9 mouse cellular contexts compared by ENCODE assay signal in the genomic region with DNA sequence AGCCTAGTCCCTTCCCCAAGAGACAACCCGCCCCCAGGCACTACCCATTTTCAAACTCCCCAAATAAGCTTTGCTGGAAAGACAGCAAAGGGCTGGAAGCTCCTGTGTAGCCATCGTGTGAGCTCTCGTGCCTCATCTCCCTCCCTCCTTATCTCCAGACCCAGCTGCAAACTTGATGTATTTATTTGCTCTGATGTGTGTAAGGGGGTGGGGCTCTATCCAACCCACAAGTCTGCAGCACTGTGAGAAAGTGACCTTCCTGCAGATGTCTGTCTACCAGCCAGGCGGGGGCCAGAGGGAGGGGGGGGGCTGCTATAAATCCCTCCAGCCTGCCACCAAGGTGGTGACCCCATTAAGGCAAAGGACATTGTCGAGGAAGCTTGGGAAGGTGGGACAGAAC. TPM values are rescaled to one million over a fixed set of nuclear protein-coding genes. Genes with fewer than 3 reads are reported as not detected.
A peak's percentile ranks its signal among the peaks of the same experiment; 100 is the strongest.
DNase-seq lines count a peak whose midpoint lies in the region; ATAC-seq and TF ChIP-seq lines count a peak whose summit lies in the region.
"Had no signal": no experiment of that assay in that cellular context is flagged by ENCODE, and none has a peak within 500 bp of the region (broad histone marks: within the 10 kb centered on the region; RNA-seq: fewer than 3 reads in every experiment).

No protein-coding gene starts in this region.

- no peak overlapping the region for H3K4me3 ChIP-seq in forebrain, embryonic 11.5 days (ENCODE audit: low read depth, low read length)
- no peak overlapping the region for H3K4me3 ChIP-seq in forebrain, embryonic 10.5 days
- no peak overlapping the region for H3K4me3 ChIP-seq in midbrain, embryonic 15.5 days
- no peak overlapping the region for H3K4me3 ChIP-seq in midbrain, postnatal 0 days (ENCODE audit: low read depth, low read length)
- peak overlapping the region; percentile 39 for H3K4me3 ChIP-seq in liver, embryonic 15.5 days (replicated peaks)
- no peak overlapping the region for H3K4me3 ChIP-seq in limb, embryonic 10.5 days

- no peak for ATAC-seq in forebrain, embryonic 11.5 days (replicated peaks; ENCODE audit: low FRiP score)
- ATAC-seq in midbrain, embryonic 15.5 days (replicated peaks) = no peak
- ATAC-seq in midbrain, postnatal 0 days (ENCODE audit: low FRiP score) = no peak
- ATAC-seq in erythroid progenitor cell, adult 5-6 weeks (replicated peaks; ENCODE audit: low FRiP score, poor library complexity, severe bottlenecking) = peak; percentile 90
- peak; percentile 95 for ATAC-seq in liver, embryonic 15.5 days (ENCODE audit: insufficient read depth)

- no peak overlapping the region for H3K9ac ChIP-seq in forebrain, embryonic 11.5 days (ENCODE audit: low read length)
- H3K9ac ChIP-seq in midbrain, embryonic 15.5 days = no peak overlapping the region
- H3K9ac ChIP-seq in midbrain, postnatal 0 days (replicated peaks; ENCODE audit: low read length, poor library complexity, severe bottlenecking) = no peak overlapping the region
- H3K9ac ChIP-seq in liver, embryonic 15.5 days = peak overlapping the region; percentile 28

- DNase-seq in forebrain, embryonic 11.5 days (ENCODE audit: low spot score) = peak; percentile 41
- no peak for DNase-seq in forebrain, embryonic 10.5 days (ENCODE audit: extremely low spot score, low spot score)
- DNase-seq in midbrain, postnatal 0 days (ENCODE audit: low spot score) = no peak
- no peak for DNase-seq in limb, embryonic 10.5 days (ENCODE audit: low spot score)
- no peak for DNase-seq in adrenal gland, postnatal 4 days (ENCODE audit: low spot score in 2 of 2)
- DNase-seq: right cerebral cortex, postnatal 14 days had no signal

- no peaks in the 10 kb centered on the region for H3K36me3 ChIP-seq in forebrain, embryonic 11.5 days (ENCODE audit: control insufficient read depth, insufficient read depth, low read length)
- no peaks in the 10 kb centered on the region for H3K36me3 ChIP-seq in forebrain, embryonic 10.5 days (replicated peaks)
- H3K36me3 ChIP-seq in midbrain, embryonic 15.5 days (replicated peaks) = no peaks in the 10 kb centered on the region
- H3K36me3 ChIP-seq in midbrain, postnatal 0 days (ENCODE audit: insufficient read depth, low read length) = no peaks in the 10 kb centered on the region
- H3K36me3 ChIP-seq in liver, embryonic 15.5 days (replicated peaks) = peaks cover 4% of the 10 kb centered on the region
- peaks cover 2% of the 10 kb centered on the region for H3K36me3 ChIP-seq in limb, embryonic 10.5 days

- no peak overlapping the region for H3K4me2 ChIP-seq in forebrain, embryonic 11.5 days (ENCODE audit: low read depth, low read length, severe bottlenecking)
- no peak overlapping the region for H3K4me2 ChIP-seq in midbrain, embryonic 15.5 days
- no peak overlapping the region for H3K4me2 ChIP-seq in midbrain, postnatal 0 days (ENCODE audit: low read depth, low read length, poor library complexity, severe bottlenecking)
- H3K4me2 ChIP-seq in liver, embryonic 15.5 days = peak overlapping the region; percentile 75

- TF ChIP-seq CTCF in midbrain, postnatal 0 days (IDR thresholded peaks at IDR 0.05) = no peak

- H3K27ac ChIP-seq in forebrain, embryonic 11.5 days (ENCODE audit: low read depth, low read length) = no peak overlapping the region
- no peak overlapping the region for H3K27ac ChIP-seq in forebrain, embryonic 10.5 days
- H3K27ac ChIP-seq in midbrain, embryonic 15.5 days = 0 out of 2 replicates have a peak overlapping the region, but pooled peaks have one; percentile 14
- no peak overlapping the region for H3K27ac ChIP-seq in midbrain, postnatal 0 days (ENCODE audit: low read depth, low read length)
- H3K27ac ChIP-seq in liver, embryonic 15.5 days (replicated peaks) = peak overlapping the region; percentile 91
- no peak overlapping the region for H3K27ac ChIP-seq in limb, embryonic 10.5 days

- H3K27me3 ChIP-seq in forebrain, embryonic 11.5 days (ENCODE audit: control insufficient read depth, insufficient read depth, low read length) = no peaks in the 10 kb centered on the region
- H3K27me3 ChIP-seq in forebrain, embryonic 10.5 days (ENCODE audit: poor library complexity, severe bottlenecking) = peaks cover 9% of the 10 kb centered on the region; the same call in 1 of the 2 replicates
- no peaks in the 10 kb centered on the region for H3K27me3 ChIP-seq in midbrain, embryonic 15.5 days (replicated peaks)
- H3K27me3 ChIP-seq in midbrain, postnatal 0 days (ENCODE audit: insufficient read depth, low read length) = no peaks in the 10 kb centered on the region
- peaks cover 6% of the 10 kb centered on the region for H3K27me3 ChIP-seq in liver, embryonic 15.5 days
- peaks cover 10% of the 10 kb centered on the region; the same call in 1 of the 2 replicates for H3K27me3 ChIP-seq in limb, embryonic 10.5 days (ENCODE audit: low read depth, poor library complexity, severe bottlenecking)

- 0 out of 2 replicates have a peak, but pooled peaks cover 3% of the 10 kb centered on the region for H3K4me1 ChIP-seq in forebrain, embryonic 11.5 days (replicated peaks; ENCODE audit: control insufficient read depth, insufficient read depth, low read length)
- peaks cover 36% of the 10 kb centered on the region for H3K4me1 ChIP-seq in forebrain, embryonic 10.5 days
- 0 out of 2 replicates have a peak, but pooled peaks cover 9% of the 10 kb centered on the region for H3K4me1 ChIP-seq in midbrain, embryonic 15.5 days
- no peaks in the 10 kb centered on the region for H3K4me1 ChIP-seq in midbrain, postnatal 0 days (ENCODE audit: insufficient read depth, low read length)
- H3K4me1 ChIP-seq in liver, embryonic 15.5 days (replicated peaks) = peaks cover 54% of the 10 kb centered on the region
- H3K4me1 ChIP-seq in limb, embryonic 10.5 days = peaks cover 32% of the 10 kb centered on the region

- no peaks in the 10 kb centered on the region for H3K9me3 ChIP-seq in forebrain, embryonic 11.5 days (ENCODE audit: control insufficient read depth, low read length)
- H3K9me3 ChIP-seq in forebrain, embryonic 10.5 days = no peaks in the 10 kb centered on the region
- no peaks in the 10 kb centered on the region for H3K9me3 ChIP-seq in midbrain, embryonic 15.5 days
- no peaks in the 10 kb centered on the region for H3K9me3 ChIP-seq in midbrain, postnatal 0 days (ENCODE audit: low read length)
- H3K9me3 ChIP-seq in liver, embryonic 15.5 days (replicated peaks) = no peaks in the 10 kb centered on the region
- no peaks in the 10 kb centered on the region for H3K9me3 ChIP-seq in limb, embryonic 10.5 days (replicated peaks)

- WGBS in forebrain, embryonic 11.5 days = 39% methylated on average over 5 of the region's 5 CpGs
- WGBS in forebrain, embryonic 10.5 days = 43% methylated on average over 5 of the region's 5 CpGs
- 30% methylated on average over 5 of the region's 5 CpGs for WGBS in midbrain, embryonic 15.5 days
- 20% methylated on average over 5 of the region's 5 CpGs for WGBS in midbrain, postnatal 0 days
- WGBS in liver, embryonic 15.5 days (ENCODE audit: insufficient replicate concordance) = 3% methylated on average over 5 of the region's 5 CpGs
- WGBS in limb, embryonic 10.5 days = 10% methylated on average over 5 of the region's 5 CpGs

RNA-seq across cellular contexts. Expression of a gene that starts 9.7 kb away (rescaled TPM):
- 18.1 and 21.1 TPM in 2 replicates for polyA plus RNA-seq in forebrain, embryonic 11.5 days (2014; fragmentation: Nextera tagmentation; extraction: Ambion mirVana)
- polyA plus RNA-seq in forebrain, embryonic 10.5 days (2016; fragmentation: Nextera tagmentation; extraction: Ambion mirVana) = 2.2 and 3.6 TPM in 2 replicates
- polyA plus RNA-seq in midbrain, embryonic 15.5 days (2015; fragmentation: Nextera tagmentation; extraction: Ambion mirVana) = 44.4 and 55.1 TPM in 2 replicates
- 233 and 267 TPM in 2 replicates for total RNA-seq in midbrain, postnatal 0 days (2014; rRNA removed)
- polyA plus RNA-seq in midbrain, postnatal 0 days (2015; fragmentation: Nextera tagmentation; extraction: Ambion mirVana) = 16.7 and 18.1 TPM in 2 replicates
- 0.42 TPM in 1 of 2 replicates, not detected in the other for total RNA-seq in erythroid progenitor cell, adult 5-6 weeks (2015; ENCODE audit: low replicate concordance)
- total RNA-seq in erythroid progenitor cell, adult 5-6 weeks (2017; ENCODE audit: low replicate concordance) = 0.23 TPM in 1 of 2 replicates, not detected in the other
- polyA plus RNA-seq in liver, embryonic 15.5 days (2015; fragmentation: Nextera tagmentation; extraction: Ambion mirVana) = 0.05 and 0.08 TPM in 2 replicates
- polyA plus RNA-seq in limb, embryonic 10.5 days (2016; fragmentation: Nextera tagmentation; extraction: Ambion mirVana) = 0.11 TPM in 1 of 2 replicates, not detected in the other
- total RNA-seq in adrenal gland, postnatal 4 days (2021) = 10 to 100 TPM in 1 of 2 experiments, 1 to 10 TPM in 1; 8.2 to 10.3 TPM

RNA-seq across cellular contexts. Expression of a gene that starts 9.8 kb away (rescaled TPM):
- 9.4 and 11.7 TPM in 2 replicates for polyA plus RNA-seq in forebrain, embryonic 11.5 days (2014; fragmentation: Nextera tagmentation; extraction: Ambion mirVana)
- 4.0 and 4.6 TPM in 2 replicates for polyA plus RNA-seq in forebrain, embryonic 10.5 days (2016; fragmentation: Nextera tagmentation; extraction: Ambion mirVana)
- 36.1 and 46.9 TPM in 2 replicates for polyA plus RNA-seq in midbrain, embryonic 15.5 days (2015; fragmentation: Nextera tagmentation; extraction: Ambion mirVana)
- 55.6 and 68.8 TPM in 2 replicates for total RNA-seq in midbrain, postnatal 0 days (2014; rRNA removed)
- polyA plus RNA-seq in midbrain, postnatal 0 days (2015; fragmentation: Nextera tagmentation; extraction: Ambion mirVana) = 32.5 and 36.5 TPM in 2 replicates
- 0.72 TPM in 1 of 2 replicates, not detected in the other for total RNA-seq in erythroid progenitor cell, adult 5-6 weeks (2015; ENCODE audit: low replicate concordance)
- 0.26 and 0.30 TPM in 2 replicates for total RNA-seq in erythroid progenitor cell, adult 5-6 weeks (2017; ENCODE audit: low replicate concordance)
- polyA plus RNA-seq in liver, embryonic 15.5 days (2015; fragmentation: Nextera tagmentation; extraction: Ambion mirVana) = 4.2 and 4.5 TPM in 2 replicates
- polyA plus RNA-seq in limb, embryonic 10.5 days (2016; fragmentation: Nextera tagmentation; extraction: Ambion mirVana) = 9.5 and 33.2 TPM in 2 replicates
- 10 to 100 TPM; 64.5 to 66.7 TPM for total RNA-seq in adrenal gland, postnatal 4 days (2021)

RNA-seq across cellular contexts. Expression of a gene that starts 35.7 kb away (rescaled TPM):
- polyA plus RNA-seq in forebrain, embryonic 11.5 days (2014; fragmentation: Nextera tagmentation; extraction: Ambion mirVana) = 13.6 and 13.7 TPM in 2 replicates
- 13.7 and 14.4 TPM in 2 replicates for polyA plus RNA-seq in forebrain, embryonic 10.5 days (2016; fragmentation: Nextera tagmentation; extraction: Ambion mirVana)
- polyA plus RNA-seq in midbrain, embryonic 15.5 days (2015; fragmentation: Nextera tagmentation; extraction: Ambion mirVana) = 3.9 and 5.0 TPM in 2 replicates
- 5.6 and 9.0 TPM in 2 replicates for total RNA-seq in midbrain, postnatal 0 days (2014; rRNA removed)
- polyA plus RNA-seq in midbrain, postnatal 0 days (2015; fragmentation: Nextera tagmentation; extraction: Ambion mirVana) = 2.9 and 3.2 TPM in 2 replicates
- total RNA-seq in erythroid progenitor cell, adult 5-6 weeks (2015; ENCODE audit: low replicate concordance) = 226 and 252 TPM in 2 replicates
- total RNA-seq in erythroid progenitor cell, adult 5-6 weeks (2017; ENCODE audit: low replicate concordance) = 113 and 157 TPM in 2 replicates
- polyA plus RNA-seq in liver, embryonic 15.5 days (2015; fragmentation: Nextera tagmentation; extraction: Ambion mirVana) = 19.3 and 22.0 TPM in 2 replicates
- polyA plus RNA-seq in limb, embryonic 10.5 days (2016; fragmentation: Nextera tagmentation; extraction: Ambion mirVana) = 20.5 and 21.0 TPM in 2 replicates
- total RNA-seq in adrenal gland, postnatal 4 days (2021) = 10 to 100 TPM; 31.6 to 32.1 TPM

RNA-seq across cellular contexts. Expression of a gene that starts 39.1 kb away (rescaled TPM):
- 37.6 and 39.4 TPM in 2 replicates for polyA plus RNA-seq in forebrain, embryonic 11.5 days (2014; fragmentation: Nextera tagmentation; extraction: Ambion mirVana)
- polyA plus RNA-seq in forebrain, embryonic 10.5 days (2016; fragmentation: Nextera tagmentation; extraction: Ambion mirVana) = 24.8 and 28.8 TPM in 2 replicates
- polyA plus RNA-seq in midbrain, embryonic 15.5 days (2015; fragmentation: Nextera tagmentation; extraction: Ambion mirVana) = 136 and 140 TPM in 2 replicates
- 159 and 170 TPM in 2 replicates for total RNA-seq in midbrain, postnatal 0 days (2014; rRNA removed)
- polyA plus RNA-seq in midbrain, postnatal 0 days (2015; fragmentation: Nextera tagmentation; extraction: Ambion mirVana) = 161 and 172 TPM in 2 replicates
- 5.0 TPM in 1 of 2 replicates, not detected in the other for total RNA-seq in erythroid progenitor cell, adult 5-6 weeks (2015; ENCODE audit: low replicate concordance)
- 1.9 and 3.2 TPM in 2 replicates for total RNA-seq in erythroid progenitor cell, adult 5-6 weeks (2017; ENCODE audit: low replicate concordance)
- 4.1 and 5.0 TPM in 2 replicates for polyA plus RNA-seq in liver, embryonic 15.5 days (2015; fragmentation: Nextera tagmentation; extraction: Ambion mirVana)
- polyA plus RNA-seq in limb, embryonic 10.5 days (2016; fragmentation: Nextera tagmentation; extraction: Ambion mirVana) = 21.8 and 26.1 TPM in 2 replicates
- total RNA-seq in adrenal gland, postnatal 4 days (2021) = 10 to 100 TPM; 29.9 to 30.8 TPM

Comparison
In these comparisons a context has a peak if more than half of its experiments do, and no peak if none do; other contexts are left out.
1. H3K27ac ChIP-seq: peak in midbrain, embryonic 15.5 days (single experiment) and liver, embryonic 15.5 days (single experiment); none in forebrain, embryonic 11.5 days (single experiment), forebrain, embryonic 10.5 days (single experiment), midbrain, postnatal 0 days (single experiment) and limb, embryonic 10.5 days (single experiment).
2. ATAC-seq: peak in erythroid progenitor cell, adult 5-6 weeks (single experiment) and liver, embryonic 15.5 days (single experiment); none in forebrain, embryonic 11.5 days (single experiment), midbrain, embryonic 15.5 days (single experiment) and midbrain, postnatal 0 days (single experiment).